Mouse (Mus musculus): ENCODE measurements around the gene Hoxd1.

Gene Hoxd1

GRCm38 (mm10) chr2:74748436-74748995 lies 14.3 kb upstream of the Hoxd1 start:
- DNase-seq (ENCODE audit: low read depth): no peak

GRCm38 (mm10) chr2:74749337-74750121 lies 13.3 kb upstream of the Hoxd1 start:
- DNase-seq (ENCODE audit: low read depth): no peak

GRCm38 (mm10) chr2:74750731-74751250 lies 12.0 kb upstream of the Hoxd1 start:
- no peak for DNase-seq (ENCODE audit: low read depth)

- no peak for DNase-seq (ENCODE audit: low read depth)
Measured at GRCm38 (mm10) chr2:74751861-74752260, 10.9 kb upstream of the Hoxd1 start.

GRCm38 (mm10) chr2:74752431-74753174 lies 10.2 kb upstream of the Hoxd1 start:
- no peak for DNase-seq (ENCODE audit: low read depth)

- no peak for DNase-seq (ENCODE audit: low read depth)
Measured at GRCm38 (mm10) chr2:74753175-74753523, 9.6 kb upstream of the Hoxd1 start.

- no peak for DNase-seq (ENCODE audit: low read depth)
Measured at GRCm38 (mm10) chr2:74753711-74754110, 9.1 kb upstream of the Hoxd1 start.

- no peak for DNase-seq (ENCODE audit: low read depth)
Measured at GRCm38 (mm10) chr2:74760146-74760545, 2.6 kb upstream of the Hoxd1 start.

- no peak for DNase-seq (ENCODE audit: low read depth)
Measured at GRCm38 (mm10) chr2:74761941-74762340, 839 bp upstream of the Hoxd1 start.

- no peak for DNase-seq (ENCODE audit: low read depth)
Measured at GRCm38 (mm10) chr2:74763245-74763735, 510 bp downstream of the Hoxd1 start.

- no peak for DNase-seq (ENCODE audit: low read depth)
Measured at GRCm38 (mm10) chr2:74763976-74764375, 1.2 kb downstream of the Hoxd1 start.

GRCm38 (mm10) chr2:74774359-74774758 lies 11.6 kb downstream of the Hoxd1 start:
- DNase-seq (ENCODE audit: low read depth): no peak

- no peak for DNase-seq (ENCODE audit: low read depth)
Measured at GRCm38 (mm10) chr2:74777536-74778275, 14.9 kb downstream of the Hoxd1 start.

GRCm38 (mm10) chr2:74781386-74781785 lies 18.6 kb downstream of the Hoxd1 start:
- no peak for DNase-seq (ENCODE audit: low read depth)

- no peak for DNase-seq (ENCODE audit: low read depth)
Measured at GRCm38 (mm10) chr2:74795531-74795930, 32.8 kb downstream of the Hoxd1 start.

- no peak for DNase-seq (ENCODE audit: low read depth)
Measured at GRCm38 (mm10) chr2:74808431-74808830, 45.7 kb downstream of the Hoxd1 start.

All from c-Kit-positive CD71-negative TER-119-negative erythroid progenitor cells, embryonic 14.5 days (primary cell).